Mouse (Mus musculus): Measurements from ENCODE around the gene Tnrc6c.

DNA sequence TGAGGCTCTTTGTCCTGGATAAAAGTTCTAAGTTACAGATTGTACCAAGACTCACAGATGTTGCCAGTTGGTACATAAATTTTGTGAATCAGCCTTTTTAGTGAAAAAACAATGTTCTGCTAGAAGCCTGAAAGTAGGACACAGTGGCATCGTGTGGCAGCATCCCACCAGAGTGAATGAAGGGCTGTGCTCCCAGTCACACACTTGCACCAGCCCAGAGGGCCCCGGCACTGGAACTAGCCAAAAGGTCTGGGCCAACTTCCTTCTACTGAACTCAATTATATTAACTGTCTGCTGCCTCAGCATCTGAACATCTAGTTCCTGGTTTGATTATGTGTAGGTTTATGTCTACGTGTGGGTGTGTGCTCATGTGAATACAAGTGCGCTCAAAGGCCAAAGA lies 72.9 kb downstream of the Tnrc6c start:
- no peak for TF ChIP-seq POLR2A (IDR thresholded peaks at IDR 0.05; ENCODE audit: borderline replicate concordance, control insufficient read depth, low read depth, low read length)
- no peak for TF ChIP-seq CTCF (IDR thresholded peaks at IDR 0.05; ENCODE audit: control insufficient read depth, insufficient read depth, low read length)
